In genomic region chr2:29965250-29965843, GRCm38 (mm10) we compare ENCODE assay signal across 8 mouse cellular contexts. TPM values are rescaled to one million over a fixed set of nuclear protein-coding genes. Genes with fewer than 3 reads are reported as not detected.
DNase-seq lines count a peak whose midpoint lies in the region; ATAC-seq lines count a peak whose summit lies in the region.

Sptan1 (plus strand) TSS chr2:29965560.

- peak within 1 kb of the TSS; percentile 85 for H3K9ac ChIP-seq in hindbrain, embryonic 11.5 days (ENCODE audit: low read depth, low read length)

- under 1% methylated on average over 79 of the region's 82 CpGs for WGBS in hindbrain, embryonic 11.5 days

- no peaks in the 10 kb centered on the region for H3K9me3 ChIP-seq in hindbrain, embryonic 11.5 days (ENCODE audit: control insufficient read depth, low read length)

- H3K27me3 ChIP-seq in hindbrain, embryonic 11.5 days (ENCODE audit: control insufficient read depth, insufficient read depth, low read length): no peaks in the 10 kb centered on the region

- H3K4me3 ChIP-seq in hindbrain, embryonic 11.5 days (ENCODE audit: low read depth, low read length): peak within 1 kb of the TSS; percentile 99

- peaks cover 6% of the 10 kb centered on the region; the same call in 1 of the 2 replicates for H3K4me1 ChIP-seq in hindbrain, embryonic 11.5 days (replicated peaks; ENCODE audit: control insufficient read depth, insufficient read depth, low read length)

- H3K27ac ChIP-seq in hindbrain, embryonic 11.5 days (ENCODE audit: low read depth, low read length): peak within 1 kb of the TSS; percentile 83

- peak; percentile 99 for ATAC-seq in hindbrain, embryonic 11.5 days (ENCODE audit: low FRiP score)

- H3K36me3 ChIP-seq in hindbrain, embryonic 11.5 days (ENCODE audit: control insufficient read depth, insufficient read depth, low read length): no peaks in the 10 kb centered on the region

- peak; percentile 94 for DNase-seq in MN1 (ENCODE audit: low spot score)
- DNase-seq in cerebellum, adult 9-10 months: peak; percentile 96
- peak; percentile 83 to 96 for DNase-seq in frontal cortex, adult 2 months (ENCODE audit: extremely low spot score in 1 of 2, low spot score in 1 of 2)
- DNase-seq in hindbrain, embryonic 11.5 days (ENCODE audit: low spot score): peak; percentile 98
- peak; percentile 98 to 99 for DNase-seq in layer of hippocampus, postnatal 10 days (ENCODE audit: low spot score in 2 of 2)
- peak; percentile 97 for DNase-seq in lung, postnatal 10 days
- peak; percentile 98 for DNase-seq in ovary, postnatal 36 days (ENCODE audit: low spot score)
- peak; percentile 97 for DNase-seq in thymus, postnatal 25 days

- H3K4me2 ChIP-seq in hindbrain, embryonic 11.5 days (replicated peaks; ENCODE audit: low read depth, low read length): peak within 1 kb of the TSS; percentile 47

RNA-seq across cellular contexts. Expression of gene Sptan1, which starts in this region (rescaled TPM):
- polyA plus RNA-seq in frontal cortex, adult 2 months (2012; rRNA removed): 610 and 785 TPM in 2 replicates
- polyA plus RNA-seq in hindbrain, embryonic 11.5 days (2014; fragmentation: Nextera tagmentation; extraction: Ambion mirVana): 172 and 192 TPM in 2 replicates
- 1,000 to 10,000 TPM in 1 of 2 experiments, 100 to 1,000 TPM in 1; 939 to 1,018 TPM for total RNA-seq in layer of hippocampus, postnatal 10 days (2021)

Comparison
In these comparisons a context has a peak if more than half of its experiments do, and no peak if none do; other contexts are left out.
1. Peak in every context shown above with its lines: DNase-seq, ATAC-seq, H3K4me3 ChIP-seq and H3K27ac ChIP-seq.